Mouse (Mus musculus) large intestine, adult 2 months (tissue): ENCODE data around the gene Sh3bgrl3. TPM values are rescaled to one million over a fixed set of nuclear protein-coding genes. Genes with fewer than 3 reads are reported as not detected.

ENCODE experiments used
- DNase-seq: peaks from one replicate; pipeline ENCODE4 v3.0.0-alpha.2; 2012; ENCODE audit warnings: low read depth, low spot score
- WGBS: fragments of 180-500 bp; shearing (Covaris S2); methylation state at CpG from one replicate; pipeline ENCODE4 v1.1.7; 2018; 5-methylcytosine and 5-hydroxymethylcytosine counted together
- polyA plus RNA-seq: library from polyadenylated mRNA; depleted of rRNA; stranded (reverse); fragments of >200 nt; gene quantifications from 2 replicates; pipeline ENCODE4 v1.2.3, GENCODE M21; 2012

Sh3bgrl3 gene
- polyA plus RNA-seq, 1 experiment: 734 TPM

DNA sequence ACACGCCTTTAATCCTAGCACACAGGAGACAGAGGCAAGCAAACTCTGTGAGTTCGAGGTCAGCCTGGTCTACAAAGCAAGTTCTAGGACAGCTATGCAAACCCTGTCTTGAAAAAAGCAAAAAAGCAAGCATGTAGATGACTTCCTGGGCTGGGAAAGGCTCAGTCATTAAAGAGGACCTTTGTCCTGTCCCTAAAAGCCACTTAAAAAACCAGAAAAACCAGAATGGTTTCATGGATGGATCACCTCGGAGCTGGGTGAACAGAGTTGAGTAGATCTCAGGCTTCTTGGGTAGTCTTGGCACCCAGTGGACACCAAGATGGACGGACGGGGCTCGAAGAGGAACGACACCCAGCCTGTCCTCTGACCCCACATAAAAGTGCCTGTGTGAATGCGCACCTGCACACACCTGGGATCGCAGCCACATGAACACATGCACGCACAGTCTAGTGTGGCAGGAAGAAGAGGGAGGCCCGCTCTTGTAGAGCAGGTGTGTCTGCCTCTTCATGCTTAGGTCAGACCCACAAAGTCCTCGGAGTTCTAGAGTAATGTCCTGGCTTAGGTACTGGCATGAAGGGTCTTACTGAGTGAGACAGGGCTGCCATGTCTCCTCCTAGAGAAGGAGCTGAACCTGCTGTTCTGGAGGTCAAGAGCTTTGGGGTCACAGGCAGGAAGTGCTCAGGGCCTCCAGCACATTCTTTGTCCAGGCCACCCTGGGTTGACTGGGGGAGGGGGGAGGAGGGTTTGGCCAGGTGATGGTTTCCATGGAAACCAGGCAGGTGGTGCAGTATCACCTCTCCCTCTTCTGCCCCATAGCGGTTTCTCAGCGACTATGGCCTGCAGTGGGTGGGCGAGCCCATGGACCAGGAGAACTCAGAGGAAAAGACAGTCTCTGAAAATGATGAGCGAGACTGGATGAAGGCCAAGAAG, 13.1 kb downstream of the Sh3bgrl3 start:
- no peak for DNase-seq
- WGBS: 44% methylated on average over 16 of the region's 16 CpGs

DNA sequence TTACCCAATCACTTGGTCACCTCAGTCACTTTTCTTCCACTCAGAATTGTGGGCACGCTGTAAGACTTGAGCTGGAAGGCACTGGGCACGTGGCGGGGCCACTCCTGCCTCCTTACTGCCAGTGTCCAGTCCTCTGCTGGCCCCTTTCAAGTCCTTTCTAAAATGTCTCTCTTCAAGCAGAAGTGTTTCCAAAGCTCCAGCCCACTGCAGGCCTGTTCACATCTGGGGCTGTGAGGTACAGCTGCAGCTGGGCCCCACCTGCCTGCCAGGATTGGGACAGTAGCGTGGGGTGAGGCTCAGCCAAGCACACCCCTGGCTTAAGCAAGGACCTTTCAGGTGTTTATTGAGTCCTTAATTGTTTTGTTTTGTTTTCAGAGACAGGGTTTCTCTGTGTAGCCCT, 14.6 kb downstream of the Sh3bgrl3 start:
- WGBS: 86% methylated on average over 4 of the region's 4 CpGs
- no peak for DNase-seq

DNA sequence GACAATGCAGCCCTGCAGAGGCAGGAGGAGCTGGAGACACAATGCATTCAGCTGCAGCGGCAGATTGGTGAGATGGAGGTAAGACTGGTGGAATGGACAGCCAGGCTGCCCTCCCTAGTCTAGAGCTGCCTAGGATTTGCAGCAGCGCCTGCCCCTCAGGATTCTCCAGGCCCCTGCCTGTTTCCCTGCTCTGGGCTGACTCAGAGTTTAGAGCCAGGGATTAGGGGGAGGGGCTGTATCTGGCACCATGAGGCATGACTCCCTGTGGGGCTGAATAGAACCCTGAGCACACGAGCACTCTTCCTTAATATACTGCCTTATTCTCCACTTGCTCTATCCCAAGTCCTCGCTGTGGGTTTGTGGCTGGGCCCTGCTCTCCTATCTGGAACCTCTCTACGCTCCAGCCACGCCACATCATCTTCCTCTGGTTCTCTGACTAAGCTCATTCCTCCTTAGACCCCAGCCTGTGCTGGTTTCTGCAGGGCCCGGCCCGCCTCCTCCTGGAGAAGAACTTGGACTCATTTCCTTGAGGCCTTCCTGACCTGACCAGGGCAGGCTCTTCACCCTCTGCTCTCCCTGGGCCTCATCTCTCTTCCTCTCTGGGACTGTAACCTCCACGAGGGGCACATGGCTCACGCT, 15.1 kb downstream of the Sh3bgrl3 start:
- 82% methylated on average over 10 of the region's 10 CpGs for WGBS
- DNase-seq: no peak

DNA sequence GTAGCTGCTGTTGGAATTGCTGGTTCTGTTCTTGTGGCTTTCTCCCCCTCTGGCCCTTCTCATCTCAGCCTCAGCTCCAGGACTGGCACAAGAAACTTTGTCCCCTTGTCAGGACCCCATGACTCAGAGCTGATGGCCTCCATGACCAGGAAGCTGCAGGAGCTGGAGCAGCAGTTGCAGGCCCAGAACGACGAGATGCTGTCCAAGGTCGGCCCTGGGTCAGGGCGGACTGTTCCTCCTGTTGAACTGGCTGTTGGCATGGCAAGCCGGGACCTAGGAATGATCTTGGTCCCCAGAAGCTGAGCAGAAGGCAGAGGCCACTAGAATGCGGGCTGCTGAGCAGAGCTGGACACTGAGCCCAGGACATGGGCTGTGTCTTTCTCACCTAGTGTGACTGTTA, 16.2 kb downstream of the Sh3bgrl3 start:
- no peak for DNase-seq
- 77% methylated on average over 6 of the region's 6 CpGs for WGBS

DNA sequence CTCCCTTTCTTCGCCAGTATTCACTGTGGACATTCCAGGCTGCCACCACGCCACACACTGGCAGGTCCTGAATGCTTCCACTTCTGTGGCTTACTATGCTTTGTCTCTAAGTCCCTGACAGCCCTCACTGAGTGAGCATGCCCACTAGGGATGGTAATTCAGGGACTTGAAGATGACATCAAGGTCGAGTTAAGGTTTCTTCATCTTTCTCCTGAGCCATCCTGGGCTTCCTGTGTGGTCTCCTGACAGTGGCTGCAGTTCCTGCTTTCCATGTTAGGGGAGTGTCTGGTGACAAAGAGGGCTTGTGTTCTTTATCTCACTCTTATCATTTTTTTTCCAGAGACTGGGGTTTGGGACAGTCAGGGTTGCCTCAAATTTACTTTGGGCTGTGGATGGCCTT, 17.9 kb downstream of the Sh3bgrl3 start:
- 52% methylated on average over 3 of the region's 3 CpGs for WGBS
- DNase-seq: no peak

DNA sequence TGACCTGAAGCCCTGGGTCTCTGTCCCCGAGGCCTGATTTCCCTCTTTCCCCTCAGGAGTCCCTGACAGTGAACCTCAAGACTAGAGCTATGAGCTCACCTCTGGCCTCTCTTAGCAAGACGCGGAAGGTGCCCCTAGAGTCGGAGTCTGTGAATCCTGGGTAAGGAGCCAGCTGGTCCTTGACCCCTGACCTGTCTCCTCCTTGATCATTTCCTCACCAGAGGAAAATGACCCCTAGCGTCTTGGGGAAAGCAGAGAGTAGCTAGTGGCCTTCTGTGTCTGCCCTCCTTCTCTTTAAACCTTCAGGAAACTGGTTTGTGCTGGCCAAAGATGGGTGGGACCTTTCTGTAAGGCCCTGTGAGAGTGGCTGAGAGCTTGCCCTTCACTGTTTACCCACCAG, 20.4 kb downstream of the Sh3bgrl3 start:
- 65% methylated on average over 5 of the region's 5 CpGs for WGBS
- no peak for DNase-seq

DNA sequence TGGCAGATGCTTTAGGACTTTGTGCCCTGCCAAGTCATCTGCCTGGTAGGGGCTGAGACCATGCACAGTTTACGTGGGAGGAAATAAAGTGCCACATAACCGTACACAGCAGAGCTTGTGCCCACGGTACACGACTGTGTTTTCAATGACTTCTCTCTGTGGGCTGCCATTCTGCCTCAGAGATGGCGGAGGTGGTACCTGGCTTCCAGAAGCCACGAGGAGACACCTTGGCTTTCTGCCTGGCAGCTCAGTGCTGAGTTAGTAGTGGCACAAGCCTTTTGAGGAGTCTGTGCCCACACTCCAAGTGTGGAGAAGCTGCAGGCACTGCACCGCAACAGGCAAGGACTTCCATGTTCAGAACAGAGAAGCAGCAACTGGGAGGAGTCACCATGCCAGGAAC, 20.9 kb downstream of the Sh3bgrl3 start:
- WGBS: 79% methylated on average over 7 of the region's 7 CpGs
- DNase-seq: no peak

DNA sequence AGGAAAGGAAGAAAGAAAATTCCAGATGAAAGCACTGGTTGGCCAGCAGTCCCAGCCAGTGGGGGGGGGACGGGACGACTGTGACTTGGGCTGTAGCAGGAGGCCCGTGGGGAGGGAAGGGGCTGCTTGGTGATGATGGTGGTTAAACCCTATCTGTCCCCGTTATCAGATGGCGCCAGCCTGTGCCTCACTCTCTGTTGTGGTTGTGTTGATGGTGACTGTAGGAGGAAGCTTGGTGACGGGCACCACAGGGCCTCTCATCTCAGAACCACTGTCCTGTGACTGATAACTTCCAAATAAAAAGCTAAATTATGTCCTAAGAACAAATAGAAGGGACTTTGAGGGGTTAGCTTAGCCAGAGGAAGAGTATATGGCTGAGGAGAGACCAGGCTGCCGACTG, 22.5 kb downstream of the Sh3bgrl3 start:
- WGBS: 75% methylated on average over 7 of the region's 7 CpGs
- no peak for DNase-seq

DNA sequence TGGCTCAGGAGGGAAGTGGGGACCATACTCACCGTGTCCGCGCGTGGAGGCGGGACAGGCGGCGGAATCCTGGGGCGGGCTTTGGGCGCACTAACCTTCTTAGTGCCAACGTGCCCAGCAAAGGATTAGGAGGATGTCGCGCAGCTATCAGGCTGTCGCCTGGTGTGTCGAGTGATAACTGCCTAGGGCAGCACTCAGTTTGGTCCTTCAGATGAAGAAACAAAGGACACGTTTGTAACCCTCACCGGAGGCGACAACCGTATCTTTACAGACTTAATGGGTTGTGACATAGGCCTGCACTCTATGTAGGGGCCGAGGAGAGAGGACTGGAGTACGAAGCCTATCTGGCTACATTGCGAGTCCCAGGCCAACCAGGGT, 25.9 kb downstream of the Sh3bgrl3 start:
- 5% methylated on average over 21 of the region's 21 CpGs for WGBS
- DNase-seq: no peak

DNA sequence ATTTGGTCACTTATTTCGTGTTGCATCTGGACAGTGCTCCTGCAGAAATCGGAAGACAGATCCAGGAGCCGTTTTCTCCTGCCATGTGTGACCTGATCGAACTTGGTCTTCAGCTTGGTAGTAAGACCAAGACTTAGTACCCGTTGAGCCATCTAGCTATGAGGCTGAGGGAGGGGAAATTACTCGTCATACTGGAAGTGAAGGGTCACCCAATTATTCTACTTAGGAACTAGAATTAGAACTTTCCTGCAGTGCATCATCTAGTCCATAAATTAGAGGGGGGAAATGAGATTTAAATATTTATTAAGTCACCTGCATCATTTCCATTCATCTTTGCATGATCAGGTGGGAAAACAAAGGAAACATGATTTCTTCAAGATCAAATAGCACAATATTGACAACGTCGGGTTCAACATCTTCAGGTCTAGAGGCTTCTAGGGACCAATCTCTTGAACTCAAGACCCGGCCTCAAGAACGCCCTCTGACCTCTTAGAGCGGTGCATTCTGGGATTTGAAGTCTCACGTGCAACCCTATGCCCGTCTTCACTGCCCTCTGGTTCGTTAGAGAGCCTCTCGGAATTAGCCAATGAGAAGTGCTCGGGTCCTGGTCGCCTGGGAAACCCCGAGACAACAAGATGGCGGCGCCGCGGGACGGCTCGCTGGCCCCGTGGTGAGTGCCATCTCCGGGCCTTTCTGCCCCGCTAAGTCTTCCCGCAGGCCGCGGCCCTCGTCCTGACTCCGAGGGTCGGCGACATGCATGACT, 26.4 kb downstream of the Sh3bgrl3 start, which contains the start of gene Ubxn11:
Ubxn11 (plus strand) TSS at position 592 of the 763 bp plus-strand sequence.
- 18% methylated on average over 34 of the region's 34 CpGs for WGBS
- DNase-seq: peak; percentile 70

DNA sequence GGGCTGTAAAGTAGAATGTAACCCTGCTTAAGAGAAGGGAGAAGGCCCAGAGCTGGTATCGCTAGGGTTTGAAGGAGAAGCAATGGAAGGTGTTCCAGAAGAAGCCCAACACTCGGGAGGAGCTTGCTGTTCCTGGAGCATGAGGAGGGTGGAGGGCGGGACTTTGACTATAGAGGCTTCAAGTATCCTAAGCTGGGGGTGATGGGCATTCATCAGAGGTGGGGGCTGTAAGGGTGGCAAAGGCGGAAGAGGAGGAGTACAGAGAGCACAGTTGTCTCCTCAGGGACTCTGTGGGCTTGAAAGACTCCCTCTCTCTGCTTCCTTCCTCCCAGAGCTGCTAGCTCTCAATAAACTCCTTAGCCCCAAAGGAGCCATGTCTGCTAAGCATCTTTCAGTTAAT, 28.3 kb downstream of the Sh3bgrl3 start:
- DNase-seq: no peak
- 78% methylated on average over 4 of the region's 4 CpGs for WGBS

DNA sequence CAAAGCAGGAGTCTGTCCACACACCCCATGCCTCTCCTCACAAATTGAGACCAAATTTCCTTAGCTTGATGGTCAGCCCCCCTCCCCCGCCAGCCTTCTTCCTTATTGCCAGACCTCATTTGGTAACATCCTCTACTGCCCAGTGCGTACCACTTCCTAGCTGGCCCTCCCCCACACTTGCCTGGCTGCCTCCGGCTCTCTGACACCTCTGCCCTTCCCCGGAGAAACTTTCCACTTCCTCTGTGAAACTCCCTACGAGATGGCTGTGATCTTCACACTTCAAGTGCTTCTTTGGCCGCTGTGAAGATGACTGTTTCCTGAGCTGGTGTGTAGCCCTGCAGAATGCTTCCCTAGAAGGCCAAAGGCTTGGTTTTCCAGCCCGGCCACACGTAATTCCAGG, 30.0 kb downstream of the Sh3bgrl3 start:
- WGBS: 45% methylated on average over 8 of the region's 8 CpGs
- no peak for DNase-seq

DNA sequence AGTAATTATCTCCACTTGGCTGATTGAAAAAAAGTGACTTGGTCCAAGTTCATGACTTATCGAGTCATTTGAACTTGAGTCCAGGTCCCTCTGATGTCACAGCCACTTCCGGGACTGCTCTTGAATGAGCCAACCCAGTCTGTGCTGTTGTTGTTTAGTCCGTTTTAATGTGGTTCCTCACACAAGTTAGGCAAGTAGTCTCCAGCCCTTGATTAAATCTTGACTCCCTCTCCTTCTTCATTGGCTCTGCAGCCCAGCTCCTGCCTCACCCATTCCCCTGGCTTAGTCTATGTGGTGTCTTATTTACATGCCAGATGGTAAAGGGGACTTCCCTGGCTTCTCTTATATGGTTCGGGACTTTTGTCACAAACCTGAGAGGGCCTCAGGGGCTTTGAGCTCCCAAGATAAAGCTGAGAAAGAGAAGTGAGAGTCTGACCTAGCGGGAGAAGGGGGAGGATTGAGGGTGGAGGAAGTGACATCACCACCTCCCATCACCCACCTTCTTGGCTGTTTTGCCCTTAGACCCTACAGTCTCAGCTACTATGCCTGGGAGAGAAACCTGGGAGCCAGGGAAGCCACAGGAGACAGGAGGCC, 31.5 kb downstream of the Sh3bgrl3 start:
- DNase-seq: no peak
- WGBS: 63% methylated on average over 5 of the region's 5 CpGs

DNA sequence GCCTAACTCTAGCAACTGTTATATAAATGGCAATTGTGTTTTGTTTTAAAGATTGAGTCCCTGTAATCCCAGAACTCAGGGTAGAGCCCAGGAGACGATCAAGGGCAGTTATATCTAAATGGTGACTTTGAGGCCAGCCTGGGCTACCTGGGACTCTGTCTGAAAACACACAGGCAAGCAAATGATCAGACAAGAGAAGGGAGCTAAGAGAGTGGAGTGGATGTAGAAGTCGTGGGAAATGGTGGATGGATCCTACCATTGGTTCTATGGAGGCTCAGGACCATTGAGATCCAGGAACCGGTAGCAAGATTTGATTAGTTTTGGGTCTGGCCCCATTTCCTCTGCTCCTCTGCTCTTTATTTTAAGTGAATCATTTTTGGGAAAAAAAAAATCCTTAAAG, 32.5 kb downstream of the Sh3bgrl3 start:
- DNase-seq: no peak
- WGBS: 82% methylated on average over 3 of the region's 3 CpGs

DNA sequence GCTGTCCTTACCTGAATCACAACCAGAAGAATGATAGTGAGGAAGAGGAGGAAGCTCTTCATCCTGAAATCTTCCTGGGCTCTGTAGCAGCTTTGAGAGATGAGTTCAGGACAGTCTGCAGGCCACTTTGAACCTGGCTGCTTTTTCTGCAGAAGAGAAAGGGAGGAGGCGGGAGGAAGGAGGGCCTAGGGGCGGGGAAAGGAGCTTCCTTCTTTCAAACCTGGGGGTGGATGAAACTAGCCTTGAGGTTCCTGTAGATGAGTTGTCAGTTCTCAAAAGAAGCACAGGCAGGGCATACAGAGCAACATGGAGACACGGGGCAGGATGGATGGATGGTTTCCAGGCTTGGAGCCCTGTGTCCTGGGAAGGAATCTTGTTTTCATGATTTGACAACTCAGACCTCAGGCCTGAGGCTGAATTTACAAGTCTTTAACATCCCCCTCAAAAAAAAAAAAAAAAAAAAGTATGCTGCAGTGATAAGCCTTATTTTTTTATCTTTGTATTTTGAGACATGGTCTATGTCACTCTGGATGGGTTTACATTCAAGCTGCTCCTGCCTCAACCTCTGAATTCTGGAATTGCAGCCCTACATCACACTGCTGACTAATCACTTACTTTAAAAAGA, 33.6 kb downstream of the Sh3bgrl3 start, which contains the start of gene Cd52:
Cd52 (minus strand) TSS at position 160 of the 625 bp plus-strand sequence.
- 65% methylated on average over 3 of the region's 3 CpGs for WGBS
- no peak for DNase-seq

DNA sequence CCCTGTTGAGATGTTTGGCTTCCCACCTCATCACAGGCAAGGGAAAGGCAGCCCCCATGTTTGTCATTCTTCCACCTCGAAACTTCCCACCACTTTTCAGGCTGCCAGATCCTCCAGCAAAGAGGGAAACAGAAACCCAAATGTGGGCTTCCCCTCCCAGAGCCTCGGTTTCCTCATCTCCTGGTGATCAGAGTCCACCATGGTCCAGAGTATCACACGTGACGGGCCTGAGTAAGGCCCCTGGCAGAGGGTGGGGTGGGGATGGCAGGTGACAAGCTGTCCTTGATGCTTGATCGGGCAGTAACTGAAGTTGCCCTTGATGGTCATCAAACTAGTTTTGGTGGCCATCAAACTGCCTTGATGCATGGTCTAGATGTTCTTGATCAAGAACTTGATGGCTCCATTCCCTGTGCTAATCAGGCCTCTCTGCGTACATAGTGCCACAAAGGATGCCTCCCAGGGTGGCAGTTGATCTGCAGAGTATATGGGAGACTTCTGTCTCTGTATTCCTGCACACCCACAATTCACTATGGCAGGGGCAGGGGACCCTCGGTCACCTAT, 34.5 kb downstream of the Sh3bgrl3 start:
- DNase-seq: no peak
- WGBS: 78% methylated on average over 7 of the region's 7 CpGs

DNA sequence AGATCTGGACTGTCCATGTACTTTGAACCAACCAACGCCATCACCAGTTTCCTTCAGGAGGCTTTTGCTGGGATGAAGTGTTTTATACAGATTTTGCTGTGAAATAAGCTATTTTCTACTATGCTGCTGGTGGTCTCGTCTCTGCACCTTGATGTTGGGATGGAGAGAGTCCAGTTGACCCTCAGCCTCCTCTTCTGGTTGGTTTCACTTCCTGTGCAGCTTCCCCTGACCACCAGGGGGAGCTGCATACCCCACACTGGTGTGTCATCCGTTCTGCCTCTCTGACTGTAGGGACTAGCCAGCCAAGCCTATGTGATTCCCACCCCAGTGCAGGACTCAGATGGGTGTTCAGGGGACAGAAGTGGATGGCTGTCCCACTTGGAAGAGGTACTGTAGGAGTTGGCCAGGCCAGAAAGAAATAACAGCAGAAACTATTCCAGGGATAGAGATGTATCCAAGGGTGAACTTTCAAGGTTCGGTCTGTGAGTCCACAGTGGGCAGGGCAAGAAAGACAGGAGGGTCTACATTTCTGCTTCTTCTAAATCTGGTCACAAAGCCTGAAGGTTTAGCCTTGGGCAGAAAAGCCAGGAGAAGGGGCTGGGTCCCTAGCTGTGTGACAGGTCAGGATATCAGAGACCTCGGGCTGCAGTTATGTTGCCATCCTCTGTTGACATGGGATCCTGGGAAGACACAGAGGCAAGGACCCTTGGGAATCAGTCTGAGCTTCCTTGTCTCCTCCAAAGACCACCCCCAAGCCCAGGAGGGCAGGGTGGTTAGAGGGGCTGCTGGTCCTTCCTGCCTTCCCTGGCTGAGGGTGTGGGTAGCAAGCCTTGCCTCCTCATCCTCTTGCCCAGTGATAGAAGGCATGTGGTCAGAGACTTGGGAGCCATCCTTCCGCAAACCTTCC, 36.0 kb downstream of the Sh3bgrl3 start:
- 62% methylated on average over 6 of the region's 6 CpGs for WGBS
- DNase-seq: no peak

DNA sequence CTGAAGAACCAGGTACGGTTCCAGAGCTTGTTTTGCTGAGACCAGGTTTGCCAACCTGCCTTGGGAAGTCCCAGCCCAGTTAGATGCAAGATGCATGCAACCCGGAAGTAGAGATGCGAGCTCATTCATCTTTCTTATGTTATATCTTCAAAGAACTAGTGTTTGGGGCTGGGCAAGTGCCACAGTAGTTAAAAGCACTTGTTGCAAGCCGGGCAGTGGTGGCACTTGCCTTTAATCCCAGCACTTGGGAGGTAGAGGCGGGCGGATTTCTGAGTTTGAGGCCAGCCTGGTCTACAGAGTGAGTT, 37.4 kb downstream of the Sh3bgrl3 start:
- DNase-seq: no peak
- WGBS: 87% methylated on average over 6 of the region's 6 CpGs
